Comparison of ENCODE assay signal across 8 mouse cellular contexts in genomic region chr5:38366650-38367470, GRCm38 (mm10). TPM values are rescaled to one million over a fixed set of nuclear protein-coding genes. Genes with fewer than 3 reads are reported as not detected.
DNase-seq lines count a peak whose midpoint lies in the region; ATAC-seq and TF ChIP-seq lines count a peak whose summit lies in the region.

No protein-coding gene starts in this region.

- H3K9me3 ChIP-seq in CH12.LX (replicated peaks; ENCODE audit: low read length) = no peaks in the 10 kb centered on the region
- H3K9me3 ChIP-seq in hindbrain, embryonic 13.5 days = no peaks in the 10 kb centered on the region
- H3K9me3 ChIP-seq in limb, embryonic 14.5 days (ENCODE audit: control insufficient read depth, low read length) = no peaks in the 10 kb centered on the region
- no peaks in the 10 kb centered on the region for H3K9me3 ChIP-seq in midbrain, embryonic 12.5 days

- no peak overlapping the region for H3K4me3 ChIP-seq in CH12.LX (replicated peaks in 1 of 3; ENCODE audit: low read depth in 2 of 3, low read length in 2 of 3, poor library complexity in 1 of 3)
- peak overlapping the region; percentile 59 for H3K4me3 ChIP-seq in gastrocnemius, adult 2 months
- peak overlapping the region; percentile 21 for H3K4me3 ChIP-seq in hindbrain, embryonic 13.5 days
- peak overlapping the region; percentile 30 for H3K4me3 ChIP-seq in limb, embryonic 14.5 days (replicated peaks; ENCODE audit: low read length)
- peak overlapping the region; percentile 20 for H3K4me3 ChIP-seq in midbrain, embryonic 12.5 days

- TF ChIP-seq CTCF in CH12.LX (conservative IDR thresholded peaks at IDR 0.05 in 1 of 2, IDR thresholded peaks at IDR 0.05 in 1 of 2; ENCODE audit: low read depth in 2 of 2, low read length in 2 of 2) = no peak
- TF ChIP-seq CTCF in gastrocnemius, adult 2 months (IDR thresholded peaks at IDR 0.05) = no peak

- peaks cover 0 to 5% of the 10 kb centered on the region in 2 experiments; a peak in 1 of 4 replicates for H3K4me1 ChIP-seq in CH12.LX (ENCODE audit: control insufficient read depth in 1 of 2, insufficient read depth in 2 of 2)
- peaks cover 15% of the 10 kb centered on the region for H3K4me1 ChIP-seq in hindbrain, embryonic 13.5 days (replicated peaks)
- peaks cover 9% of the 10 kb centered on the region; the same call in 1 of the 2 replicates for H3K4me1 ChIP-seq in limb, embryonic 14.5 days (ENCODE audit: control insufficient read depth, insufficient read depth, low read length)
- H3K4me1 ChIP-seq in midbrain, embryonic 12.5 days = peaks cover 14% of the 10 kb centered on the region

- WGBS in hindbrain, embryonic 13.5 days = 18% methylated on average over 18 of the region's 18 CpGs
- 13% methylated on average over 18 of the region's 18 CpGs for WGBS in limb, embryonic 14.5 days
- WGBS in midbrain, embryonic 12.5 days = 6% methylated on average over 18 of the region's 18 CpGs

- in situ Hi-C loops in CH12.LX (cut with MboI; ENCODE audit: low pct_ligation_motif_present, low pct_unique_long_range_greater_than_20kb, low sequenced_read_pairs) = no loop called here

- H3K27me3 ChIP-seq in CH12.LX (replicated peaks) = no peaks in the 10 kb centered on the region
- H3K27me3 ChIP-seq in hindbrain, embryonic 13.5 days = 0 out of 2 replicates have a peak, but pooled peaks cover 3% of the 10 kb centered on the region
- H3K27me3 ChIP-seq in limb, embryonic 14.5 days (ENCODE audit: control insufficient read depth, insufficient read depth, low read length) = no peaks in the 10 kb centered on the region
- peaks cover 30% of the 10 kb centered on the region for H3K27me3 ChIP-seq in midbrain, embryonic 12.5 days

- DNase-seq in CH12.LX (ENCODE audit: extremely low read depth) = no peak
- DNase-seq in adrenal gland, postnatal 14 days = peak; percentile 30
- DNase-seq in gastrocnemius, adult 2 months = peak; percentile 20
- DNase-seq in limb, embryonic 14.5 days (ENCODE audit: low spot score) = peak; percentile 27
- peak; percentile 19 for DNase-seq in thymus, postnatal 0 days (ENCODE audit: low spot score)
- DNase-seq in right cerebral cortex, adult 2 months (ENCODE audit: low spot score in 2 of 2) = no peak

- no peak for TF ChIP-seq EP300 in CH12.LX (IDR thresholded peaks at IDR 0.05; ENCODE audit: low read length)

- dilution Hi-C loops in CH12.LX (cut with MboI; ENCODE audit: extremely low pct_ligation_motif_present, extremely low pct_unique_long_range_greater_than_20kb, low sequenced_read_pairs) = no loop called here

- intact Hi-C loops in gastrocnemius, adult 2 months (cut with DNase I) = no loop called here

- peak; percentile 62 for ATAC-seq in hindbrain, embryonic 13.5 days (ENCODE audit: low FRiP score)
- peak; percentile 85 for ATAC-seq in limb, embryonic 14.5 days (ENCODE audit: low FRiP score, low read depth)
- ATAC-seq in midbrain, embryonic 12.5 days (ENCODE audit: low FRiP score, low read depth) = peak; percentile 76

- no peaks in the 10 kb centered on the region for H3K36me3 ChIP-seq in CH12.LX (replicated peaks in 1 of 2; ENCODE audit: control insufficient read depth in 1 of 2, insufficient read depth in 1 of 2, low read length in 1 of 2)
- H3K36me3 ChIP-seq in hindbrain, embryonic 13.5 days = no peaks in the 10 kb centered on the region
- H3K36me3 ChIP-seq in limb, embryonic 14.5 days (ENCODE audit: control insufficient read depth, insufficient read depth, low read length) = no peaks in the 10 kb centered on the region
- H3K36me3 ChIP-seq in midbrain, embryonic 12.5 days = no peaks in the 10 kb centered on the region

- H3K9ac ChIP-seq in CH12.LX (ENCODE audit: insufficient read depth, low read depth) = no peak overlapping the region
- H3K9ac ChIP-seq in hindbrain, embryonic 13.5 days = peak overlapping the region; percentile 24; the same call in 1 of the 2 replicates
- H3K9ac ChIP-seq in limb, embryonic 14.5 days (ENCODE audit: low read depth, low read length, severe bottlenecking) = peak overlapping the region; percentile 38; the same call in 1 of the 2 replicates
- H3K9ac ChIP-seq in midbrain, embryonic 12.5 days (replicated peaks) = no peak overlapping the region

- no peak for TF ChIP-seq POLR2A in CH12.LX (IDR thresholded peaks at IDR 0.05; ENCODE audit: low read depth, low read length)
- TF ChIP-seq POLR2A in limb, embryonic 14.5 days (IDR thresholded peaks at IDR 0.05; ENCODE audit: borderline replicate concordance, extremely low read depth, insufficient read depth, insufficient read length) = no peak

- H3K79me2 ChIP-seq in CH12.LX (replicated peaks; ENCODE audit: control insufficient read depth, extremely low read depth, insufficient read depth, poor library complexity, severe bottlenecking) = no peaks in the 10 kb centered on the region

- no peak overlapping the region for H3K27ac ChIP-seq in CH12.LX (ENCODE audit: insufficient read depth, low read depth)
- peak overlapping the region; percentile 28 for H3K27ac ChIP-seq in gastrocnemius, adult 2 months
- no peak overlapping the region for H3K27ac ChIP-seq in hindbrain, embryonic 13.5 days
- H3K27ac ChIP-seq in limb, embryonic 14.5 days (replicated peaks; ENCODE audit: low read depth, low read length) = 0 out of 2 replicates have a peak overlapping the region, but pooled peaks have one; percentile 28
- H3K27ac ChIP-seq in midbrain, embryonic 12.5 days (replicated peaks) = no peak overlapping the region

- H3K4me2 ChIP-seq in CH12.LX (ENCODE audit: insufficient read depth, low read depth, poor library complexity, severe bottlenecking) = no peak overlapping the region
- peak overlapping the region; percentile 50 for H3K4me2 ChIP-seq in hindbrain, embryonic 13.5 days
- peak overlapping the region; percentile 57 for H3K4me2 ChIP-seq in limb, embryonic 14.5 days (replicated peaks; ENCODE audit: low read depth, low read length, severe bottlenecking)
- peak overlapping the region; percentile 43 for H3K4me2 ChIP-seq in midbrain, embryonic 12.5 days (replicated peaks)

- TF ChIP-seq RAD21 in CH12.LX (IDR thresholded peaks at IDR 0.05; ENCODE audit: low read depth, low read length) = no peak

TF ChIP-seq in CH12.LX, 34 proteins besides CTCF, POLR2A, EP300 and RAD21:
- TF ChIP-seq BHLHE40 (IDR thresholded peaks at IDR 0.05; ENCODE audit: low read depth, low read length) (0 out of 2 replicates have a peak, but pooled peaks have one; percentile 33), HCFC1 (IDR thresholded peaks at IDR 0.05; ENCODE audit: low read depth, low read length) (no peak)
TF ChIP-seq in CH12.LX: peak in this region for 1.

RNA-seq across cellular contexts. Expression of gene Drd5, which starts 47.7 kb away (rescaled TPM):
- total RNA-seq in CH12.LX (2012; rRNA removed) (not detected in 2 replicates), CH12.LX (2014; rRNA removed) (not detected in 2 replicates)
- polyA plus RNA-seq in CH12.LX (2012; ENCODE audit: insufficient read length, low read depth) = not detected in 2 replicates
- total RNA-seq in adrenal gland, postnatal 14 days (2021) = not detected in 2 replicates
- total RNA-seq in gastrocnemius, adult 2 months (2021) = not detected
- 0.13 and 0.35 TPM in 2 replicates for polyA plus RNA-seq in hindbrain, embryonic 13.5 days (2015; fragmentation: Nextera tagmentation; extraction: Ambion mirVana)
- polyA plus RNA-seq in limb, embryonic 14.5 days (2012; rRNA removed) = 0.04 and 0.12 TPM in 2 replicates
- polyA plus RNA-seq in limb, embryonic 14.5 days (2014; fragmentation: Nextera tagmentation; extraction: Ambion mirVana) = 0.06 TPM in 1 of 2 replicates, not detected in the other
- 0.13 and 0.18 TPM in 2 replicates for polyA plus RNA-seq in midbrain, embryonic 12.5 days (2016; fragmentation: Nextera tagmentation; extraction: Ambion mirVana)
- 0.05 TPM in 1 of 2 replicates, not detected in the other for polyA plus RNA-seq in thymus, postnatal 0 days (2015; fragmentation: Nextera tagmentation; extraction: Ambion mirVana)

Comparison
In these comparisons a context has a peak if more than half of its experiments do, and no peak if none do; other contexts are left out.
1. DNase-seq: peak in adrenal gland, postnatal 14 days (single experiment), gastrocnemius, adult 2 months (single experiment), limb, embryonic 14.5 days (single experiment) and thymus, postnatal 0 days (single experiment); none in CH12.LX (single experiment) and right cerebral cortex, adult 2 months (0 of 2).
2. H3K27ac ChIP-seq: peak in gastrocnemius, adult 2 months (single experiment) and limb, embryonic 14.5 days (single experiment); none in CH12.LX (single experiment), hindbrain, embryonic 13.5 days (single experiment) and midbrain, embryonic 12.5 days (single experiment).
3. H3K4me3 ChIP-seq: peak in gastrocnemius, adult 2 months (single experiment), hindbrain, embryonic 13.5 days (single experiment), limb, embryonic 14.5 days (single experiment) and midbrain, embryonic 12.5 days (single experiment); none in CH12.LX (0 of 3).
4. H3K9ac ChIP-seq: peak in hindbrain, embryonic 13.5 days (single experiment) and limb, embryonic 14.5 days (single experiment); none in CH12.LX (single experiment) and midbrain, embryonic 12.5 days (single experiment).
5. Peak in every context shown above with its lines, with median percentiles within 50 percentile points of each other: ATAC-seq.